In genomic region chr9:7558221-7559017, GRCm38 (mm10) we compare ENCODE assay signal across 16 mouse cellular contexts. TPM values are rescaled to one million over a fixed set of nuclear protein-coding genes. Genes with fewer than 3 reads are reported as not detected.
A peak's percentile ranks its signal among the peaks of the same experiment; 100 is the strongest.
DNase-seq lines count a peak whose midpoint lies in the region; ATAC-seq lines count a peak whose summit lies in the region.
"Had no signal": no experiment of that assay in that cellular context is flagged by ENCODE, and none has a peak within 500 bp of the region (broad histone marks: within the 10 kb centered on the region; RNA-seq: fewer than 3 reads in every experiment).

TSS of gene Mmp8 (plus strand) at chr9:7558456.

- DNase-seq in kidney, postnatal 10 days: peak; percentile 18
- DNase-seq in kidney, postnatal 14 days: no peak
- peak; percentile 67 for DNase-seq in A20 (ENCODE audit: low read depth, low spot score)
- no peak for DNase-seq in left cerebral cortex, postnatal 10 days (ENCODE audit: extremely low spot score in 1 of 2, low spot score in 2 of 2)
- DNase-seq in frontal cortex, postnatal 36 days (ENCODE audit: low spot score in 2 of 2): no peak
- DNase-seq: cerebellum, adult 2 months; gastrocnemius, postnatal 10 days; kidney, adult 2 months; retina, postnatal 1 day; thymus, postnatal 36 days had no signal

- peak; percentile 91 for ATAC-seq in granulocyte monocyte progenitor cell, adult 5-6 weeks (replicated peaks; ENCODE audit: poor library complexity, severe bottlenecking)
- peak; percentile 86 for ATAC-seq in megakaryocyte progenitor cell, adult 5-6 weeks (replicated peaks; ENCODE audit: poor library complexity)
- ATAC-seq: forebrain, embryonic 15.5 days had no signal

- intact Hi-C loops in left cerebral cortex, postnatal 10 days (cut with DNase I): no loop called here

RNA-seq across cellular contexts. Expression of gene Mmp8, which starts in this region (rescaled TPM):
- total RNA-seq in granulocyte monocyte progenitor cell, adult 5-6 weeks (2014; fragmentation: Nextera tagmentation): 2.3 and 4.7 TPM in 2 replicates
- 14.0 and 15.2 TPM in 2 replicates for total RNA-seq in granulocyte monocyte progenitor cell, adult 5-6 weeks (2017)
- total RNA-seq in megakaryocyte progenitor cell, adult 5-6 weeks (2015): 15.8 and 18.2 TPM in 2 replicates
- total RNA-seq in megakaryocyte progenitor cell, adult 5-6 weeks (2017): 13.2 and 18.4 TPM in 2 replicates
- total RNA-seq in left cerebral cortex, postnatal 10 days (2021): not detected
- total RNA-seq: ES-E14; layer of hippocampus, adult 2 months; left cerebral cortex, adult 8-10 months had no signal

Comparison
In these comparisons a context has a peak if more than half of its experiments do, and no peak if none do; other contexts are left out.
1. DNase-seq: peak in kidney, postnatal 10 days (single experiment) and A20 (single experiment); none in kidney, postnatal 14 days (single experiment), left cerebral cortex, postnatal 10 days (0 of 2) and frontal cortex, postnatal 36 days (0 of 2).